Mouse (Mus musculus) testis, adult 2 months (tissue): ENCODE measurements around the gene Klf4. TPM values are rescaled to one million over a fixed set of nuclear protein-coding genes. Genes with fewer than 3 reads are reported as not detected.
A peak's percentile ranks its signal among the peaks of the same experiment; 100 is the strongest.

Experiments
- H3K27ac ChIP-seq: fragments of 200-500 bp; 2 replicates; pipeline ENCODE4 v1.5.1; 2012; ENCODE audit warnings: low read depth, low read length; ENCODE audit not compliant: control insufficient read depth, insufficient read depth
- H3K27me3 ChIP-seq: fragments of 200-500 bp; 2 replicates; pipeline ENCODE4 v1.6.1; 2012; ENCODE audit warnings: mild to moderate bottlenecking, low read length, moderate library complexity; ENCODE audit not compliant: control insufficient read depth, insufficient read depth
- H3K36me3 ChIP-seq: fragments of 200-500 bp; 2 replicates; pipeline ENCODE4 v1.6.1; 2012; ENCODE audit warnings: mild to moderate bottlenecking, low read length; ENCODE audit not compliant: control insufficient read depth, insufficient read depth
- H3K4me1 ChIP-seq: fragments of 200-500 bp; 2 replicates; pipeline ENCODE4 v1.6.1; 2012; ENCODE audit warnings: low read length; ENCODE audit not compliant: control insufficient read depth, insufficient read depth
- H3K4me3 ChIP-seq: fragments of 200-500 bp; 2 replicates; pipeline ENCODE4 v1.5.1; 2012; ENCODE audit warnings: low read depth, mild to moderate bottlenecking, low read length, moderate library complexity, mixed read lengths; ENCODE audit not compliant: control insufficient read depth
- CTCF ChIP-seq: fragments of 200-500 bp; IDR thresholded peaks from 2 replicates; pipeline ENCODE4 v1.5.1; 2012; ENCODE audit warnings: low read depth, mild to moderate bottlenecking, inconsistent platforms, low read length, moderate library complexity; ENCODE audit not compliant: control insufficient read depth, insufficient read depth, insufficient replicate concordance
- POLR2A ChIP-seq: fragments of 200-500 bp; IDR thresholded peaks from 2 replicates; pipeline ENCODE4 v1.6.1; 2012; ENCODE audit warnings: low read depth, mild to moderate bottlenecking, inconsistent platforms, low read length, moderate library complexity; ENCODE audit not compliant: control insufficient read depth
- polyA plus RNA-seq: library from polyadenylated mRNA; depleted of rRNA; stranded (reverse); fragments of >200 nt; gene quantifications from 2 replicates; pipeline ENCODE4 v1.2.3, GENCODE M21; 2012

Gene Klf4
- polyA plus RNA-seq, 1 experiment: 123 TPM

DNA sequence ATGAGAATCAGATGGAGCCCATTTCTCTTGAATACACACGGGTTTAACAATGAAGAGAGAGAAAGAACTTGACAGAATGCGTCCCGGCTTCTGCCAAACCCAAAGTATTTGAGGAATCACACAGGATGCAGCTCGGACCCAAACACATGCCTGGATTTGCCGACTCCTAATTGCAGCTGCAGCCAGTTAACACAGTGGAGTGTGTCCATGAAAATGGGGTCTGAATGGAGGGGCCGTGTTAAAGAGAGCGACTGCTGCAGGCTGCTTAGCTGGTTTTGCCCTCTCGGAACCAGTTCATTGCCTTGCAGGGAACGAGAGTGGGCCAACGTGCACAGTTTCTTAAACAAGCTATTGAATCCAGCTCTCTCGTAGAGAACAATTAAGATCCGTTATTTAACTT, 14.6 kb upstream of the Klf4 start:
- TF ChIP-seq POLR2A (no peak), CTCF (no peak)
- Histone ChIP-seq H3K4me3 (no peak overlapping the region), H3K4me1 (no peaks in the 10 kb centered on the region), H3K36me3 (no peaks in the 10 kb centered on the region), H3K27ac (no peak overlapping the region), H3K27me3 (no peaks in the 10 kb centered on the region)

DNA sequence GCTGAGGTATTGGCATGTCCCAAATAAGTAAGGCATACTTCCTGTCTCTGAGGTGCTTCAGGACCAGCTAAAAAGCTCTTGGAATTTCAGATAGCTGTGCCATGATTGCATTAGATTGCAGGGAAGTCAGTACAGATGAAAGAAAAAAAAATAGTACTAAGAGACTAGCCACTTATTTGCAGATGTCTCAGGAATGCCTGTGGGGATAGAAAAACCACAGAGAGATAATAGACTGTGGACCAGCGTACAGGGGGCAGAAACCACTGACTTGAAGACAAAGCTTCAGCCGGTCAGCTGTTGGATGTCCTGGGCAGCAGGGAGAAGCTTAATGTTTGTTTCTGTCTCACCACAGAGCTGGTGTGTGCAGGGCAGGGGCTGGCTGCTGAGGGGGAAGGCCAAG, 10.5 kb upstream of the Klf4 start:
- no peak overlapping the region for H3K27ac ChIP-seq
- no peaks in the 10 kb centered on the region for H3K36me3 ChIP-seq
- no peaks in the 10 kb centered on the region for H3K4me1 ChIP-seq
- no peaks in the 10 kb centered on the region for H3K27me3 ChIP-seq
- no peak for TF ChIP-seq POLR2A
- TF ChIP-seq CTCF: no peak
- H3K4me3 ChIP-seq: no peak overlapping the region

DNA sequence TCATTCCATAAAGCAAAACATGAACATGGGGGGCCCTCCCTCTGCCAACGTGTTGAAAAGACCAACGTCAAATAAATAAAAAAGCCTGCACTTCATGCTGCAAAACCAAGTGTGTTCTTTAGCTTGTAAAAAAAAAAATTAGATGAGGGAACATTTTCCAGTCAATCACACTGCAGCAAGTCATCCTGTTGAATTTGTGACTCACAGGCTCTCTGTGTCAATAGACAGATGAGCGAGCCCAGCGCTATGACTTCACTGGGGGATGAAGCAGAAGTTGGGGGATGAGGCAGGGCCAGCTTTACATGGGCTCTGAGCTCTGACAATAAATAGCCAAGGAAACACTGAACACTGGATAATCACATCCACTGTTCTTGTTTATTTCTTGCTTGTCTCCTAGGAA, 9.4 kb upstream of the Klf4 start:
- no peaks in the 10 kb centered on the region for H3K27me3 ChIP-seq
- no peaks in the 10 kb centered on the region for H3K4me1 ChIP-seq
- no peak overlapping the region for H3K27ac ChIP-seq
- no peaks in the 10 kb centered on the region for H3K36me3 ChIP-seq
- TF ChIP-seq CTCF: no peak
- no peak for TF ChIP-seq POLR2A
- H3K4me3 ChIP-seq: no peak overlapping the region

DNA sequence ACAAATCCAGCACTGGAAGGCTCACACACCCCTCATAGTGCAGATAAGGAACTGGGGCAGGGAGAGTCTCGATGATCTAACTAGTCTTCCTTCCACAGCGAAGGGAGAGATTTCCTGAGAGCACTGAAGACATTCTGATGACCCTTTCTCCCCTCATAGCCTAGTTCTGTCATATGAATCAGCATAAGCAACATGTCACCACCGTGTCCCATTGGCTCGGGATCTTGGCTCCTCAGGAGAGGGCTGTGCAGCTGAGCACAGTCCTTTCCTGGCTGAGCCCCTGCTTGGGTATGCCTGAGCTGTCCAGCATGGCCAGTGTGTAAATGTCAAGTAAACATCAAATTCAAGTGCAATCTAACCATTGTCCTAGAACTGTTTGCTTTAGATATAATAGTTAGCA, 9.0 kb upstream of the Klf4 start:
- H3K4me1 ChIP-seq: no peaks in the 10 kb centered on the region
- H3K4me3 ChIP-seq: no peak overlapping the region
- TF ChIP-seq CTCF (no peak), POLR2A (no peak)
- H3K27ac ChIP-seq: no peak overlapping the region
- H3K27me3 ChIP-seq: no peaks in the 10 kb centered on the region
- H3K36me3 ChIP-seq: no peaks in the 10 kb centered on the region

DNA sequence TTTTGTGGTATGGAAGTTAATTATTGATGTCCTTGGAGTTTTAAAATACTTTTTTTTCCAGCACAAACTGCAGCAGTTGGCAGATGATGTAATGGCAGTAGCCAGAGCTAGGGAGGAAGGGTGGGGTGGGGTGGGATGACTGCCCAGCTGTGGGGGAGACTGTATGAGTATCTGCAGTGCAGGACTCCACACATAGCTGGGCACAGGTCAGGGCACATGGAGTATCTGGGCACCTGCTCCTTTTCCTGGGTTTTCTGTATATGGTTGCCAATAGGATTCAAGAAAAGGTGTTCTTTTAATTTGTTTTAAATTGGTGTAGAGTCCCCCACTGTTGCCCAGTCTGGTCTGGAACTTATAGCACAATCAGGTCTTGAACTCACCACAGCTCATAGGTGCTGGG, 2.7 kb upstream of the Klf4 start:
- Histone ChIP-seq H3K4me1 (peaks cover 20% of the 10 kb centered on the region), H3K36me3 (no peaks in the 10 kb centered on the region), H3K4me3 (peak overlapping the region; percentile 86), H3K27me3 (no peaks in the 10 kb centered on the region), H3K27ac (no peak overlapping the region)
- no peak for TF ChIP-seq POLR2A
- TF ChIP-seq CTCF: no peak

DNA sequence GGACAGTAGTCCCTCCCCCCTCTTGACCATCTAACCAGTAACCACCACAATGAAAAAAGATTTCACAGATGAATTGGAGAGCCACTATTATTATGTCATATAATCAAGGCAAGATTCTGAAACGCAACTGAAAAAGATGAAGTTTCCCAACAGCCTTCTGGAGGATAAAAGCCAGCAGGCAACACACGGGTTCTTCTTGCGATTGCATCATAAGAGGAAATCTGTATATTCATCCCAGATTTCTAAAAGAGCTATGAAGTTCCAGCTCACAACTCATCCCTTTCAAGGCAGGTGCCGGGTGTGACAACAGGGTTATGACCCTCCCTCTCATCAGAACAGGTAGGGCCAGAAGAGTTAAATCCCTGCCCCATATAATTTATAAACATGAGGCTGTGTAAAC, 2.2 kb upstream of the Klf4 start:
- peak overlapping the region; percentile 92; the same call in 1 of the 2 replicates for H3K4me3 ChIP-seq
- H3K27me3 ChIP-seq: no peaks in the 10 kb centered on the region
- peak overlapping the region; percentile 55; the same call in 1 of the 2 replicates for H3K27ac ChIP-seq
- H3K36me3 ChIP-seq: no peaks in the 10 kb centered on the region
- H3K4me1 ChIP-seq: peaks cover 21% of the 10 kb centered on the region
- TF ChIP-seq CTCF: no peak

DNA sequence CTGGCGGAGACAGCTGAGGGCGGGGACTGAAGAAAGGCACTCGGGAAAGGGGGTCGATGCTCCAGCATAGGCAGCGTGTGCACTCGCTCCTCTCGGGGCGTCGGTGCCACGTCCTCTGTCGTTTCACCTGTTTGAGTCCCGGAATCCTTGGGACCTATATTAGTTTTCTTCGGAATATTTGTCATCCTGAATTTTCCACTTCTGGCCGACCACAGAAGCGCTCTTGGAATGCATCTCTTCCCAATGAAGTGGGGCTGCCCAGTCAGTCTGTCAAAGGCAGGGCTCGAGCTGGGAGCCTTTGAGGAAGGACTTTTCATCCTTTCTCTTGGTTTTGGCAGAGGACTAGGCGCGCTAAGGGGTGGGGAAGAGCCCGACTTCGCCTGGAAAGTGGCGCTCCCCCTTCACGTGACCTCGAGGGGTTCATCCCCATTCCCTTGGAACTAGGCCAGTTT, 1.6 kb upstream of the Klf4 start:
- Histone ChIP-seq H3K4me3 (peak overlapping the region; percentile 92), H3K36me3 (no peaks in the 10 kb centered on the region), H3K27me3 (no peaks in the 10 kb centered on the region), H3K27ac (peak overlapping the region; percentile 67), H3K4me1 (peaks cover 21% of the 10 kb centered on the region)
- TF ChIP-seq POLR2A (no peak; the same call in 1 of the 2 replicates), CTCF (no peak)

DNA sequence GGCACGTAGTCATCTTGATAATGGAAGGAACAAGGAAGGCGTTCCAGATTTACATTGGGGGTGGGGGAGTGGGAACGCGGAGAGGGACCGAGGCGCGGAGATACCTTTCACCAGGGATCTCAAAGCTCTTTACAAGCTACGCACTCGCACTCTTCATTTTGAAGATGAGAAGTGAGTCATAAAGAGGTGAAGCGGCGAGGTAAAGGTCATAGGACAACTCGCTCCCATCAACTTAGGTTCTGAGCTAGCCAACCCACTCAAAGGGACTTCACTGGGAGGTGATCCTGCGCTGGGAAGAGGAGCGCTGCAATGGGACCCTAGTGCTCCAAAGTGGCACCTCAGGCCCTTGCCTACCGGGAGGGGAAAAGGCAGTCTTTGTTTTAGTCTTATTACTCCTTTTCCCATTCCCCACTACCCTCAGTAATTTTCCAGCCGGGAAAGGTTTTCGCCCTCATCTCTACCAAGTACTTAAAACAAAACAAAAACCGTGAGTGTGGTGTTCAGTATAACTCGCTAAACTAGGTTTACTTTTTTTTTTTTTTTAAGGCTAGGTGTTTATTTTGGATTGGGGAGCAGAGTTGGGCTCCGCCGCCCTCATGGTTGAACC, 1.0 kb upstream of the Klf4 start:
- no peaks in the 10 kb centered on the region for H3K27me3 ChIP-seq
- H3K4me1 ChIP-seq: peaks cover 21% of the 10 kb centered on the region
- peak overlapping the region; percentile 91 for H3K27ac ChIP-seq
- TF ChIP-seq POLR2A: peak; percentile 57
- TF ChIP-seq CTCF: no peak
- H3K36me3 ChIP-seq: no peaks in the 10 kb centered on the region
- H3K4me3 ChIP-seq: peak overlapping the region; percentile 92
